Mouse (Mus musculus): ENCODE measurements around the gene Mdm2.

GRCm38 (mm10) chr10:117679963-117680473 lies 30.5 kb downstream of the Mdm2 start:
- TF ChIP-seq POLR2A (IDR thresholded peaks at IDR 0.05; ENCODE audit: low read depth, low read length), result no peak
- no peak for TF ChIP-seq CTCF (conservative IDR thresholded peaks at IDR 0.05 in 1 of 2, IDR thresholded peaks at IDR 0.05 in 1 of 2; ENCODE audit: low read depth in 2 of 2, low read length in 2 of 2)
- no peak for TF ChIP-seq BHLHE40 (IDR thresholded peaks at IDR 0.05; ENCODE audit: low read depth, low read length)
- TF ChIP-seq ZNF384 (IDR thresholded peaks at IDR 0.05; ENCODE audit: low read depth, low read length), result no peak
- no peak for TF ChIP-seq TCF12 (IDR thresholded peaks at IDR 0.05; ENCODE audit: low read depth, low read length)
- no peak for TF ChIP-seq MAX (IDR thresholded peaks at IDR 0.05; ENCODE audit: low read length)
